Mouse (Mus musculus): Measurements from ENCODE around the gene Cr1l. TPM values are rescaled to one million over a fixed set of nuclear protein-coding genes. Genes with fewer than 3 reads are reported as not detected.

Cr1l gene
- polyA plus RNA-seq (2012; rRNA removed): 47.2 and 48.4 TPM in 2 replicates
- polyA plus RNA-seq (2014; fragmentation: Nextera tagmentation; extraction: Ambion mirVana): 62.2 and 66.5 TPM in 2 replicates

DNA sequence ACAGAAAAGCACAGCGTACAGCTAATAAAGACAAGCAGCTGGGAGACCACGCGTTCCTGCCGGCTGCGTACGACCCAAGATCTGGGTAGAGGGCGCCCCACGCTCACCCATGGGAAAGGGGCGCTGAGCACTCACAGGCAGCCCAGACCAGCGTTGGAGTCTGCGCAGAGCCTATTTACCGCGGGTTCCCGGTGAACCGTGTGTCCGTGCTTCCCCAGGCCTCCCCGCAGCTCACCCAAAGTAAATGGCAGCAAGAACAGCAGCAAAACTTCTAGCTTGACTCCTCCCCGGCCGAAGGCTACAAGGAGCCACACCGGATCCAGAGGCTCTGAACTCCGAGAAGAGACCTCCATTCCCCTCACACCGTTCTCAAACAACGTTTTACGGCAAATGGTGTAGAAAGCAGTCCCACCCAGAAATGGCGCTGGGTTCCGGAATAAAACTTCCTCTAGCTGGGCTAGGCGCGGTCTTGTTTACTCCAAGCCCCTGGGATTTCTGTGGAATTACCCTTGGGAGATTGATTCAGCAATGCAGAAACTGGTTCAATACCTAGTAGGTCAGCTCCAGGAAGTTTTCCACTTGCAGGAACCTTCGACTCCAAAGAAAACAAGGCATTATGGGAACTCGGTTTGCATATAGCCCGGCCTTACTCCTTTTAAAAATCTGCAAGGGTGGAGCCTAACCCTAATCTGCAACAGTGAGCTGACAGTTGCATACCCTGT is at the start of gene Cr1l:
Gene Cr1l, minus strand, starts transcription at position 634 of the 722 bp plus-strand sequence.
- peak within 1 kb of the TSS; percentile 49 for H3K4me2 ChIP-seq (replicated peaks; ENCODE audit: low read depth, low read length, severe bottlenecking)
- no peaks in the 10 kb centered on the region for H3K9me3 ChIP-seq (ENCODE audit: control insufficient read depth, low read length)
- WGBS: under 1% methylated on average over 31 of the region's 31 CpGs
- H3K27ac ChIP-seq (replicated peaks; ENCODE audit: low read depth, low read length): peak within 1 kb of the TSS; percentile 91
- peak; percentile 71; the same call in 1 of the 2 replicates for TF ChIP-seq POLR2A (IDR thresholded peaks at IDR 0.05; ENCODE audit: borderline replicate concordance, extremely low read depth, insufficient read depth, insufficient read length)
- H3K27me3 ChIP-seq (ENCODE audit: control insufficient read depth, insufficient read depth, low read length): no peaks in the 10 kb centered on the region
- peak; percentile 96 for ATAC-seq (ENCODE audit: low FRiP score, low read depth)
- H3K36me3 ChIP-seq (ENCODE audit: control insufficient read depth, insufficient read depth, low read length): peaks cover 13% of the 10 kb centered on the region
- peak within 1 kb of the TSS; percentile 46 for H3K4me3 ChIP-seq (replicated peaks; ENCODE audit: low read length)
- no peaks in the 10 kb centered on the region; the same call in none of the 2 replicates for H3K4me1 ChIP-seq (ENCODE audit: control insufficient read depth, insufficient read depth, low read length)
- peak; percentile 92 for DNase-seq (ENCODE audit: low spot score)
- H3K9ac ChIP-seq (ENCODE audit: low read depth, low read length, severe bottlenecking): peak within 1 kb of the TSS; percentile 74

DNA sequence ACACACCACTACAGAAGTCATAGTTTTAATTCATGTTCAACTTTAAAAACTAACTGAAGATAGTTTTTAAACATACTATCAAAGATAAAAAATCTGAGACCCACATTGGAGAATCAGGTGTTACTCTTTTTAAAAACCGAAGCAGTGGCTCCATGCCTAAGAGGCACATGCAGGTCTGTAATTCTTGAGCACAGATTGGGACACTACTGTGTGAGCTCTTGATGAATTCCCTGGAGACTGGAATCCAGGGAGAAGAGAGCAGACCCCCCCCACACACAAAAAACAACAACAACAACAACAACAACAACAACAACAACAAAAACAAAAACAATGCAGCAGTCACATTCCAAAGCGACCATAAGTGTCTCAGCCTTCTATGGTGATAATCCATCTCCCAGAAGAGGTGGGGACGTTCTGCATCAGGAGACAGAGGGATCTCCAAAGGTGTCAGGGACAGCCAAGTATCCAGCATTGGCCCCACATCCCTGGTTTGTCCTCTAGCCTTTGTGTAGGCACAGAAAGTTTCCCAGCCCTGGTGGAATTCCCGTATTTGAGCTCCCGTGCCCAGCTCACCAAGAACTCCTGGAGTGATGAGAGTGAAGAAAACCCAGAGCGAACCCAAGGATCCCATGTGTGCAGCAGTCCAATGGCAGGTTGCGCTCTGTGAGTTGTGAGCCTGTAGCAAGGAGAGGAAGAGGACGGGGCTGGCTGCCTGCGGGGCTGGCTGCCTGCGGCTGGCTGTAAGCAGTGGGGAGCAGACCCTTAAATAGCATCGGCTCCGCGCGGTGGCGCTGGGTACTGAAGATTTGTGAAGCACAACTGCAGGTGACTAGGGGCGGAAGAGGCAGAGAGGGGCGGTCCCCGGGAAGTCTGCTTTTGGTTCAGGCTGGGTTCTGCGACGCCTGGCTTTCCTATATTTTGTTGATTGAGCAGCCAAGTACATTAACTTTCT is 44.9 kb upstream of the Cr1l start, which contains the start of gene Cr2:
Gene Cr2, minus strand, starts transcription at position 737 of the 952 bp plus-strand sequence.
- peak within 1 kb of the TSS; percentile 32; the same call in 1 of the 2 replicates for H3K9ac ChIP-seq (ENCODE audit: low read depth, low read length, severe bottlenecking)
- peak; percentile 52 for DNase-seq (ENCODE audit: low spot score)
- peak within 1 kb of the TSS; percentile 18 for H3K4me3 ChIP-seq (replicated peaks; ENCODE audit: low read length)
- no peaks in the 10 kb centered on the region for H3K4me1 ChIP-seq (ENCODE audit: control insufficient read depth, insufficient read depth, low read length)
- no peaks in the 10 kb centered on the region for H3K36me3 ChIP-seq (ENCODE audit: control insufficient read depth, insufficient read depth, low read length)
- 6% methylated on average over 20 of the region's 20 CpGs for WGBS
- no peak within 1 kb of the TSS for H3K27ac ChIP-seq (replicated peaks; ENCODE audit: low read depth, low read length)
- no peaks in the 10 kb centered on the region for H3K27me3 ChIP-seq (ENCODE audit: control insufficient read depth, insufficient read depth, low read length)
- peak within 1 kb of the TSS; percentile 43 for H3K4me2 ChIP-seq (replicated peaks; ENCODE audit: low read depth, low read length, severe bottlenecking)
- TF ChIP-seq POLR2A (IDR thresholded peaks at IDR 0.05; ENCODE audit: borderline replicate concordance, extremely low read depth, insufficient read depth, insufficient read length): no peak
- H3K9me3 ChIP-seq (ENCODE audit: control insufficient read depth, low read length): no peaks in the 10 kb centered on the region
- ATAC-seq (ENCODE audit: low FRiP score, low read depth): peak; percentile 83

DNA sequence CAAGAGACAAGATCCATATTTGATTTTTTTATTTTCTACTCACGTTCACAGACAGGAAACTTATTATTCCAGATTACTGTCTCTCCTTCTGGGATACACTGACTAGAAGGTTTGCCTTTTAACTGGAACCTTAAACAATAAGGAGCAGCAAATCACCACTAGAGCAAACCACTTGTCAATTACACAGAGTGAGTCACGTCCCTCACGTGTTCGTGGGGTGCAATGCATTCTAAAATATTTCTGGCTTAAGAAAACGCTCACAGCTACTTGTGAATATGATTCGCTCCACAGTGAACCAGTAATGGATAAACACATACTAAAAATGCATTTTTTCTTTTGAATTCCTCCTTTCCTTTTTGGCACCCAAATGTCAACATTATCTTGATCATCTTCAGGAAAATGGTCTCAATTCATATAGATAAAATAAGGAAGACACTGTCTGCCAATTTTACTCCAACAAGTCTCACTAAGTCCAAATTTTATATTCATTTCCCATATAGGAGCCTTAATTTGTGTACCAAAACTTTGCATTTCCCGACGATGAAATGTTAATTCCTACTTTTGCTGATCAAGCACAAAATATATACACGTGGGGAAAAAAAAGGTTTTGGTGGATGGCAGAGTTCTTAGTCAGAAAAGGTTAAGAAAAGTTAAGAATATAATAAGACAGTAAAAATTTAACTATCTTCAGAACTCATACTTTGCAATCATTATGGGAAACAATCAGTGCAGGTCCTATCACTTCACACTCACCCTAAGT is 33.8 kb upstream of the Cr1l start:
- Histone ChIP-seq H3K27ac (replicated peaks; ENCODE audit: low read depth, low read length) (no peak overlapping the region), H3K9ac (ENCODE audit: low read depth, low read length, severe bottlenecking) (no peak overlapping the region), H3K9me3 (ENCODE audit: control insufficient read depth, low read length) (no peaks in the 10 kb centered on the region), H3K4me3 (replicated peaks; ENCODE audit: low read length) (no peak overlapping the region), H3K27me3 (ENCODE audit: control insufficient read depth, insufficient read depth, low read length) (no peaks in the 10 kb centered on the region), H3K36me3 (ENCODE audit: control insufficient read depth, insufficient read depth, low read length) (no peaks in the 10 kb centered on the region), H3K4me1 (ENCODE audit: control insufficient read depth, insufficient read depth, low read length) (no peaks in the 10 kb centered on the region), H3K4me2 (replicated peaks; ENCODE audit: low read depth, low read length, severe bottlenecking) (no peak overlapping the region)
- TF ChIP-seq POLR2A (IDR thresholded peaks at IDR 0.05; ENCODE audit: borderline replicate concordance, extremely low read depth, insufficient read depth, insufficient read length): no peak
- DNase-seq (ENCODE audit: low spot score) (no peak), ATAC-seq (ENCODE audit: low FRiP score, low read depth) (no peak)
- WGBS: 81% methylated on average over 9 of the region's 9 CpGs

DNA sequence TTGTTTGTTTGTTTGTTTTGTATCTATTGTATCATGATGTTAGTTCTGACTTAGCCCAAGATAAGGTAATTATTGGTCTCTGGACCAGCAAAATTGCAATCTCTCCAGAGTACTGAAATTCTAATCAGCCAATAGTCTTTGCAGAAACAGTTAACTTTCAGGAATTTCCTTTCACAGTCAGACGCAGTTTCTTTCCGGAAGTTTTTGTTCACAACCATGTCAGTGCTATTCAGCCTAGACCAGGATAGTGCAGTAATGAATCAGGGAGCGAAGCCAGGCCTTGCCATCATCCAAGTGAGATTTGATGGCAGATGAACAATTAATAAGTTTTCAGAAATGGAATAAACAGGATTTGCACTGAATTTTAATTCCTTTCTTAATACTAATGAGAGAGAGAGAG is 684 bp upstream of the Cr1l start:
- 48% methylated on average over 3 of the region's 3 CpGs for WGBS
- Histone ChIP-seq H3K27ac (replicated peaks; ENCODE audit: low read depth, low read length) (peak overlapping the region; percentile 91; the same call in 1 of the 2 replicates), H3K36me3 (ENCODE audit: control insufficient read depth, insufficient read depth, low read length) (peaks cover 10% of the 10 kb centered on the region; the same call in 1 of the 2 replicates), H3K4me2 (replicated peaks; ENCODE audit: low read depth, low read length, severe bottlenecking) (peak overlapping the region; percentile 49), H3K4me3 (replicated peaks; ENCODE audit: low read length) (peak overlapping the region; percentile 46), H3K4me1 (ENCODE audit: control insufficient read depth, insufficient read depth, low read length) (no peaks in the 10 kb centered on the region; the same call in none of the 2 replicates), H3K9me3 (ENCODE audit: control insufficient read depth, low read length) (no peaks in the 10 kb centered on the region), H3K27me3 (ENCODE audit: control insufficient read depth, insufficient read depth, low read length) (no peaks in the 10 kb centered on the region), H3K9ac (ENCODE audit: low read depth, low read length, severe bottlenecking) (no peak overlapping the region)
- DNase-seq (ENCODE audit: low spot score) (no peak), ATAC-seq (ENCODE audit: low FRiP score, low read depth) (no peak)
- no peak for TF ChIP-seq POLR2A (IDR thresholded peaks at IDR 0.05; ENCODE audit: borderline replicate concordance, extremely low read depth, insufficient read depth, insufficient read length)
